Mouse (Mus musculus): Measurements from ENCODE around the gene Mpv17l2. TPM values are rescaled to one million over a fixed set of nuclear protein-coding genes. Genes with fewer than 3 reads are reported as not detected.

Mpv17l2 gene
- polyA plus RNA-seq, 1 experiment from 2014 or later = 34.5 TPM

DNA sequence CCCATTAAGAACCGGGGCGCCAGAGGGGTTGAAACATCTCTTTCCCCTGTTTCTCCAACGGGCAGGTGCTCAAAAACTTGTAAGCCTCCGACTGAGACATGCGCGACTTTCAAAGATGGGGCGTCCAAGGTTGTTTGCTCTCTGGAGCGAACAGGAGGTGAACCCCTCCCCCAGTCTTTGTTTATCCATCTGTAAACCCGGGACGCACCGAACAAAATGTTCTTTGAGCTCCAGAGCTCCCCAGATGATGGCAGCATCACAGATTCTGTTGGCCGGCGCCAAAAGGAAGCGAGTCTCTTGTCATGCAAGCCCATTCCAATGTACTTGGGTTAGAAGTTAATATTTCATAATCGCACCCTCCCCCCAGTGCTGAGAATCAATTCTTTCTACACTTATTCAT is 37.5 kb upstream of the Mpv17l2 start:
- peaks cover 36% of the 10 kb centered on the region for H3K4me1 ChIP-seq
- H3K9ac ChIP-seq = no peak overlapping the region
- no peak overlapping the region for H3K27ac ChIP-seq
- ATAC-seq (ENCODE audit: low FRiP score) = no peak
- 13% methylated on average over 15 of the region's 15 CpGs for WGBS
- peak overlapping the region; percentile 85 for H3K4me2 ChIP-seq
- H3K27me3 ChIP-seq = peaks cover 74% of the 10 kb centered on the region
- H3K36me3 ChIP-seq (replicated peaks) = no peaks in the 10 kb centered on the region
- no peaks in the 10 kb centered on the region for H3K9me3 ChIP-seq
- H3K4me3 ChIP-seq (replicated peaks) = peak overlapping the region; percentile 58

DNA sequence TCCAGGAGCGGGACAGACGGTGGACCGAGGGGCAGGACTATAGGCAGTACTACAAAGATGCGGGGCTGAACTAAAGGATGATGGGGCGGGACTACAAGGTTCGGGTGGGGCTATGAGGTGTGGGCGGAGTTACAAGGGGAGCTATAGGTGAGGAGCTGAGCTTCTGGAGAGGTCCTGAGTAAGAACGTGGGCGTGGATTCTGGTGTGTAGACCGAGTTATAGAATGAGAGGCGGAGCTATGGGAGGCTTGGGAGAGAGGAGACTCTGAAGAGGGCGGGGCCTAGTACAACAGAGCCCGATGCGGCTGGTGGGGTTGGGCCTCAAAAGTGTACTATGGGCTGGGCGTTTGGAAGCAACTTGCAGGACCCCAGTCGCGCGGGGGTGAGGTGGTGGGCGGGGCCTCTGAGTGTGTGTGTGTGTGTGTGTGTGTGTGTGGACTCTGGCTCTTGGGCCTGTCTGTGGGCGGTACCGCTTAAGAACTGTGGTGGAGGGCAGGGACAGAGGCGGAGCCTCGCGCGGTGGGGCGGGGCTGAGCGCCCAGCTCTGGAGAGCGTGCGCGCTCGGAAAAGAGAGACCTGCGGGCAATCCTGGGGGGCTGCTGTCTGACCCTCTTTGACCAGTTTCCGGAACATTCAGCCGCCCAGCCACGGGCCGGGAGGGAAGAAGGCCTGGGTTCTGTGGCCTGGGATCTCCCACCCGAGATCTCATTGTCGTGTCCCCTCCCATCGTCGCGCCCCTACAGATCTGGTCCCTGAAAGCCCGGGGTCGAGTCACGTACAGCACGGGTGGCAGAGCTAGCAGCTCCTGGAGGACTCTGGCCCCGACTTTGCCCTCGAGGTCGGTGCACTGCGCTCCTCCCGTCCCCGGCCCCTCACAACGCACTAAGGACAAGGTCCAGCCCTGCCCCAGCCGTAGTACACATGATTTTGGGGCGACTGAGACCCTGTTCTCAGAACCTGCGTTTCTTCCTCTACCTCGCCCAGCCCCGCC is 36.6 kb upstream of the Mpv17l2 start:
- peaks cover 44% of the 10 kb centered on the region for H3K4me1 ChIP-seq
- peak; percentile 85 for ATAC-seq (ENCODE audit: low FRiP score)

DNA sequence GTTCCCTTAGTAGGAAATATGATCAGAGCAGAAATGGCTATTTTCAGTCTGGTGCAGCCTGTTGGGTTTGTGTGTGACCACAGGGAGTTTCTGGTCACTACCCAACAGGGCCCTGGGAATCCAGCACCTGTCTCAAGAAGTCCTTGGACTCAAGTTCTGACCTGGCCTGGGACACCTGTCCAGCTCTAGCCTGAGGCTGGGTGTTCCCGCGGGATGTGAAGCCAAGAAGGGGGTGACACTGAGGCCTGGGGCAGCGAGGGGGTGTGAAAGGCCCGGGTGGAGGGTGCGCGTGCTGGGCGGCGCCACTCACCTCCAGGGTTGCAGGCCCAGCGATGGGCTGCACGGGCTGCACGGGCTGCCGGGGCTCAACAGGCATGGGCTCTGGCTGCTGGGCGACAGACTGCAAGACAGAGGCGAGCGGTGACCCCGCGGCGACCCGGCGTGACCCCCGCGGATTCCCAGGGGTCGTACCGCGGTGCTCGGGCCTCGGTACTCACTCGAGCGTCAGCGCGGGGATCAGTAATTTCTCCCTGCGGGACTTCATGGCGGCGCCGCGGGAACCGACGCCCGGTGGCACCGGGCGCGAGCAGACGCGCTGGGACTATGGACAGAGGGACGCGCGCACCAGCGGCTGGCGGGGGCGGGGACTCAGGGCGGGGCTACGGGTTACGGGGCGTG is 35.8 kb upstream of the Mpv17l2 start:
- Histone ChIP-seq H3K36me3 (replicated peaks) (no peaks in the 10 kb centered on the region), H3K27me3 (peaks cover 57% of the 10 kb centered on the region), H3K4me3 (replicated peaks) (peak overlapping the region; percentile 58), H3K4me2 (peak overlapping the region; percentile 85), H3K9me3 (no peaks in the 10 kb centered on the region), H3K9ac (peak overlapping the region; percentile 68), H3K27ac (peak overlapping the region; percentile 8), H3K4me1 (peaks cover 51% of the 10 kb centered on the region)
- peak; percentile 1 for ATAC-seq (ENCODE audit: low FRiP score)
- WGBS = 1% methylated on average over 54 of the region's 54 CpGs

More for the DNA sequence above, 36.6 kb upstream of the Mpv17l2 start:
- H3K9ac ChIP-seq = peak overlapping the region; percentile 68
- peak overlapping the region; percentile 58 for H3K4me3 ChIP-seq (replicated peaks)
- H3K27ac ChIP-seq = peak overlapping the region; percentile 8
- no peaks in the 10 kb centered on the region for H3K9me3 ChIP-seq
- WGBS = under 1% methylated on average over 52 of the region's 57 CpGs
- peaks cover 65% of the 10 kb centered on the region for H3K27me3 ChIP-seq
- H3K4me2 ChIP-seq = peak overlapping the region; percentile 85
- no peaks in the 10 kb centered on the region for H3K36me3 ChIP-seq (replicated peaks)

DNA sequence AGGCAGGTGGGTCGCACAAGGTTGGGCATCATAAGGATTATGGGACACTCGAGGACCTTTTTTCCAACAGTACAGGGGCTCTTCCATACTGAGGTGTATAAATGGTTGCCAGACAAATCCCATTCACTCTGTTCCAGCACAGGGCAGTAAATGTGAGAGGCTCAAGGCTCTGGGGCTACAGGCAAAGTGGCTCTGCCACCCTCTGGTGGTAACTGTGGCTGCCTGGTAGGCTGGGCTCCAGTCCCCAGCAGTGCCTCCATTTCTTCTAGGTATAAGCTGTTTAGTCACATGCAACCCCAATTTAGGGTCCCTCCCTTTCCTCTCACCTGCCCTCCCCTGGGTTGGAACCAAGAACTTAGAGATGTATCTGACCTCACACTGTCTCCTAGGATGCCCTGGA is 34.6 kb upstream of the Mpv17l2 start:
- Histone ChIP-seq H3K4me2 (no peak overlapping the region; the same call in 1 of the 2 replicates), H3K4me3 (replicated peaks) (no peak overlapping the region), H3K4me1 (peaks cover 53% of the 10 kb centered on the region), H3K36me3 (replicated peaks) (no peaks in the 10 kb centered on the region), H3K27me3 (peaks cover 49% of the 10 kb centered on the region), H3K27ac (no peak overlapping the region), H3K9ac (no peak overlapping the region), H3K9me3 (no peaks in the 10 kb centered on the region)
- ATAC-seq (ENCODE audit: low FRiP score) = no peak
- WGBS = 85% methylated on average over 2 of the region's 2 CpGs

DNA sequence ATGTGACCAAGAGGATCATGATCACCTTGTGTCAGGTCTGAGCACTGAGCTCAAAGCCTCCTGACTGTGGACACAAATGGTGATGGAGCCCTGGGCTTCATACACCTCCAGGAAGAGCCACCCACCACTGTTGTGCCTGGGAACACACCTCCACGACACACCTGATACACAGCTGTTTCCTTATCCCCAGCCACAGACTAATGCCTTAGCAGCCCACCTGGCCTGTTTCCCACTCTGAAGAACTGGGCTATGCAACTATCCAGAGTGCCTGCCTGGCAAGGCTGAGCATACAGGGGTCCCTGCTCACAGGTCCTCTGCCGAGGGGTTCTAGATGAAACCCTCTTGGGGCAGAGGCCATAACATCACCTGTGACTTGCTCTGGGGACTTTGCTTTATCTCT is 33.5 kb upstream of the Mpv17l2 start:
- Histone ChIP-seq H3K27ac (no peak overlapping the region), H3K36me3 (replicated peaks) (0 out of 2 replicates have a peak, but pooled peaks cover 3% of the 10 kb centered on the region), H3K9ac (no peak overlapping the region), H3K9me3 (no peaks in the 10 kb centered on the region), H3K27me3 (peaks cover 38% of the 10 kb centered on the region), H3K4me3 (replicated peaks) (no peak overlapping the region), H3K4me2 (no peak overlapping the region), H3K4me1 (peaks cover 53% of the 10 kb centered on the region)
- no peak for ATAC-seq (ENCODE audit: low FRiP score)
- WGBS = 88% methylated on average over 2 of the region's 2 CpGs

DNA sequence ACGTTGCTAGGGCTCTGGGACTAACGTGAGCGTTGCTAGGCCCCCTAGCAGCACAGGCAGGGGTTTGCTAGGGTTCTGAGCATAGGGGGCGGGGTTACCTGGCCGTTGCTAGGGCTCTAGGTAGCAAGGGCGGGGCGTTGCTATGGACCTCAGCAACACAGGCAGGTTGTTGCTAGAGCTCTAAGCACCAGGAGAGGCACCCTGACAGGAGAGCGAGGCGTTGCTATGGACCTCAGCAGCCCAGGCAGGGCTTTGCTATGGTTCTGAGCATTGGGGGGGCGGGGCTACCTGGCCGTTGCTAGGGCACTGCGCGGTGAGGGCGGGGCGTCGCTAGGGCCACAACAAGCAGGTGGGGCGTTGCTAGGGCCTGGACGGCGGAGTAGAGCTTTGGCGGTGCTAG is 32.0 kb upstream of the Mpv17l2 start:
- peak overlapping the region; percentile 94 for H3K27ac ChIP-seq
- no peaks in the 10 kb centered on the region for H3K9me3 ChIP-seq
- WGBS = under 1% methylated on average over 20 of the region's 20 CpGs
- peak overlapping the region; percentile 63 for H3K4me3 ChIP-seq (replicated peaks)
- H3K9ac ChIP-seq = peak overlapping the region; percentile 73
- H3K4me1 ChIP-seq = peaks cover 54% of the 10 kb centered on the region
- peaks cover 35% of the 10 kb centered on the region for H3K27me3 ChIP-seq
- ATAC-seq (ENCODE audit: low FRiP score) = peak; percentile 47
- peak overlapping the region; percentile 70 for H3K4me2 ChIP-seq
- peaks cover 17% of the 10 kb centered on the region; the same call in 1 of the 2 replicates for H3K36me3 ChIP-seq (replicated peaks)

DNA sequence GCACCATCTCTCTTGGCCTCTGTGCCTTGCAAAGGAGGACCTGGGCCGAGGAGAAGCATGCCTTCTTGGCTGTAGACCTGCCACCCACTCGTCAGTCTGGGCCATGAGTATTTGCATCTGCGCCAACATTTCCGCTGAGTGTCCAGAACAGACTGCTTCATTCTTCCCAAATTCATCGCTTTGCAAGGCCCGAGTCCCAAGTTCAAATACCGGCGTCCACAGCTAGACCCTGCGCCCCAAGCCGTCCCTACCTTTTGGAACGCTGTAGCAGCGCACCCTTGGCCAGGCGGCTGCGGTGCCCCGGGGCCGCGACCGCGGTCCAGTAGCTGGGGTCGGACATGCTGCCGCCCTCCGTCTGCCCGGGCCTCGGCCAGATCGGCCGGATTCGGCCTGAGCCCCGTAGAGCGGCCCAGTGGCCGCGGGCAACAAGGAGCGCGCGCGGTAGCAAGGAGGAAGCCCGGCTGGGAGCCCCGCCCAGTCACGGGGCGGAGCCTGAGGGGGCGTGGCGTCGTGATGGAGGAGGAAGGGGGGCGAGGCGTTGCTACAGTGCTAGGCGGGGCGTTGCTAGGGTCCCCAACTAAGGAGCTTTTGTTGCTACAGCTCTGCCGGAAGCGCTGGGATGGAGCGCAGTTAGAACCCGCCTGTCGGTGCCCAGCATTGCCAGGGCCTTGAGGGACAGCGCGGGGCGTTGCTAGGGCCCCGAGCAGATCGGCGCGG is 31.4 kb upstream of the Mpv17l2 start:
- peak; percentile 85 for ATAC-seq (ENCODE audit: low FRiP score)
- Histone ChIP-seq H3K36me3 (replicated peaks) (peaks cover 22% of the 10 kb centered on the region), H3K9me3 (no peaks in the 10 kb centered on the region), H3K9ac (peak overlapping the region; percentile 73), H3K4me3 (replicated peaks) (peak overlapping the region; percentile 63), H3K27ac (peak overlapping the region; percentile 94), H3K27me3 (peaks cover 39% of the 10 kb centered on the region; the same call in 1 of the 2 replicates), H3K4me1 (peaks cover 49% of the 10 kb centered on the region), H3K4me2 (peak overlapping the region; percentile 70)
- WGBS = 5% methylated on average over 57 of the region's 58 CpGs

DNA sequence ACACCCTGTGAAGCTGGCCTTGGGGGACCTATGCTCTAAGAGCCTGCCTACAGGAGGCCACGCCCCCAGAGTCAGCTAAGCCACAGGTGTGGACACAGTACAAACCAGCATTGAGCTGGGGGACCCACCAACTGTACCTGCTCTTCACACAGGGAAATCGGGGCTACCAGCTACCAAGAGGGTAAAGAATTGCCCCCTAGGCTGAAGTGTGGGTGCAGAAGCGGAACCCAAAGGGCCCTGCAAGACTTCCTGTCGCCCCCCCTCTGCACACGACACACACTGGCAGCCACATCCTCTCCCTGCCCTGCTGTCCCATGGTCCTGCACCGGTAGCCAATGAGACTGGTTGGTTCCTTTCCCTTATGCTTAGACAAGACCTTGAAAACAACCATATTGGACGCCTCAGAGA is 30.6 kb upstream of the Mpv17l2 start:
- peaks cover 39% of the 10 kb centered on the region; the same call in 1 of the 2 replicates for H3K27me3 ChIP-seq
- 84% methylated on average over 7 of the region's 7 CpGs for WGBS
- H3K36me3 ChIP-seq (replicated peaks) = peaks cover 30% of the 10 kb centered on the region
- H3K4me3 ChIP-seq (replicated peaks) = peak overlapping the region; percentile 63
- no peak overlapping the region for H3K27ac ChIP-seq
- H3K4me2 ChIP-seq = peak overlapping the region; percentile 70
- H3K9ac ChIP-seq = peak overlapping the region; percentile 73
- H3K4me1 ChIP-seq = peaks cover 44% of the 10 kb centered on the region
- ATAC-seq (ENCODE audit: low FRiP score) = no peak
- H3K9me3 ChIP-seq = no peaks in the 10 kb centered on the region

DNA sequence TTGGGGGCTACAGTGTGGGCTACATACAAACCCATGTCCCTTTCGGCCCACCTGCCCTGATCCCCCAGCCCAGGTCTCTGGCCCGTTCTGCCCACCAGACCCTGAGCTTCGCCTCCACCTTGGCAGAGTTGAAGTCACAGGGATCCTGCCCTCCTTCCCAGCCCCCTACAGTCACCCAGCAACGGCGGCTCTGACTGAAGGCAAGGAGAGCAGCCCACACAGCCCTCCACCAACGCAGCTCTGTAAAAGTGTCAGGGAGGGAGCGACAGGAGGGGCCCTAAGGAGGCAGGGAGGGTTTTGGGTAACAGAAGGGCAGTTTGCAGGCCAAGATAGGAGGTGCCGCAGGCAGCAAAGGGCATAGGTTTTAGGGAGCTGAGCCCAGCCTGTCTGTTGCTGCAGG is 30.1 kb upstream of the Mpv17l2 start:
- Histone ChIP-seq H3K36me3 (replicated peaks) (peaks cover 34% of the 10 kb centered on the region), H3K9me3 (no peaks in the 10 kb centered on the region), H3K27me3 (peaks cover 35% of the 10 kb centered on the region; the same call in 1 of the 2 replicates), H3K4me3 (replicated peaks) (peak overlapping the region; percentile 63), H3K4me2 (peak overlapping the region; percentile 70), H3K4me1 (peaks cover 39% of the 10 kb centered on the region), H3K27ac (no peak overlapping the region), H3K9ac (peak overlapping the region; percentile 49)
- WGBS = 59% methylated on average over 8 of the region's 8 CpGs
- no peak for ATAC-seq (ENCODE audit: low FRiP score)

DNA sequence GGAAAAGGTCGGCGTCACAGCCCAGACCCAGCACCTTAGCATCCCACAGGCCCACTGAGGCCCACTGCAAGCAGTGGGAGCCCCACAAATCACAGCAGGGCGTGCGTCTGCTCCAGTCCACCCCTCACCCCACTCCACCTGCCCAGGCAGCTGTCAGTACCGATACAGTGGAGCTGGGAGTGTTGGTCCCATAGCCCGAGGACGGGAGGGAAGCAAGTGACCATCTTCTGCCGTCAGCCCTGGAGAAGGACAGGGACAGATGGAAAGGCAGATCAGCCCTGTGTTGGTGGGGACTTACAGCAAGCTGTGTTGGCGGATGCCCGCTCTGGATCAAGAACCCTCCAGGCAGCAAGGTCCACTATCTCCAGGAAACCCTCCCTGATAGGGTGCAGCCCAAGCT is 28.3 kb upstream of the Mpv17l2 start:
- Histone ChIP-seq H3K36me3 (replicated peaks) (peaks cover 49% of the 10 kb centered on the region), H3K27ac (no peak overlapping the region), H3K4me3 (replicated peaks) (no peak overlapping the region), H3K9me3 (no peaks in the 10 kb centered on the region), H3K27me3 (peaks cover 25% of the 10 kb centered on the region; the same call in 1 of the 2 replicates), H3K4me1 (peaks cover 39% of the 10 kb centered on the region), H3K9ac (no peak overlapping the region), H3K4me2 (no peak overlapping the region)
- ATAC-seq (ENCODE audit: low FRiP score) = no peak
- WGBS = 85% methylated on average over 10 of the region's 10 CpGs

DNA sequence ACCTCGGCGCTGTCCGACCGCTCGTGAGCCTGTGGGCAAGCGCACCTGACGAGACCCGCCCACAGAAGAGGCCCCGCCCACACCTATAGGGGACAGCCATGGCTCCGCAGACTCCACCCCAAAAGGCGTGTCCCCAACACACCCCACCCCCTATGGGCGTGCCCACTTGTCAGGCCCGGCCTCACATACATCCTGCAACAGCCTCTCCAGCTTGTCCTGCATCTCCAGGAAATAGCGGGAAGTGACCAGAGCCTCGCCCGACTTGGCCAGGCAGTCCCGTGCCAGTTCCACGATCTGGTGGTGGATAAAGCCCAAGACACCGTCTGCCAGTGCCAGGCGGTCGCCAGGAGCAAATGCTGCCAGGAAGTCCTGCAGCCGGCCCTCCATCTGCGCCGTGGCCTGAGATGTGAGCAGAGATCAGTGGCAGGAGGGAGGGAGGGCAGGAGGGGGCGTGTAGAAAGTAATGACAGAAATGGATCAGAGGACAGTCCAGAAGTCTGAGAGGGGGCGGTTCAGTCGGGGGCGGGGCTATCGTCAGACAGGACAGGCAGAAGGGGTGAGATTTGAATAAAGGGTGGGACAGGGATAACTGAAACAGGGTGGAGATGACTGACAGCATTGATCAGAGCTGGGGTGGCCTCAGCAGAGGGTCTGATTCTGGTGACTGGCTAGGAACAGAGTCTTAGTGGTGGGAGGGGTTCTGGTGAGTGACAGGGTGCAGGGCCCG is 27.4 kb upstream of the Mpv17l2 start:
- Histone ChIP-seq H3K36me3 (replicated peaks) (peaks cover 58% of the 10 kb centered on the region), H3K9ac (no peak overlapping the region), H3K9me3 (no peaks in the 10 kb centered on the region), H3K27me3 (peaks cover 23% of the 10 kb centered on the region; the same call in 1 of the 2 replicates), H3K4me1 (peaks cover 31% of the 10 kb centered on the region), H3K4me3 (replicated peaks) (no peak overlapping the region), H3K27ac (no peak overlapping the region), H3K4me2 (0 out of 2 replicates have a peak overlapping the region, but pooled peaks have one; percentile 6)
- WGBS = 18% methylated on average over 30 of the region's 30 CpGs
- no peak for ATAC-seq (ENCODE audit: low FRiP score)

All from forebrain, embryonic 12.5 days (tissue).